Mouse (Mus musculus) CH12F3 (cell line): ENCODE results near the gene Ltk.
"Not testable (repeated sequence)": the region's sequence is repeated elsewhere in the genome, so short reads cannot be mapped to it uniquely, and the experiment has no call there.

ENCODE experiments used
- in situ Hi-C: fragments of 300-500 bp; cut with MboI; formaldehyde crosslinking; loops from 2 replicates; pipeline ENCODE4 v1.14.3; 2020; ENCODE audit warnings: low sequenced_read_pairs

The Ltk gene

DNA sequence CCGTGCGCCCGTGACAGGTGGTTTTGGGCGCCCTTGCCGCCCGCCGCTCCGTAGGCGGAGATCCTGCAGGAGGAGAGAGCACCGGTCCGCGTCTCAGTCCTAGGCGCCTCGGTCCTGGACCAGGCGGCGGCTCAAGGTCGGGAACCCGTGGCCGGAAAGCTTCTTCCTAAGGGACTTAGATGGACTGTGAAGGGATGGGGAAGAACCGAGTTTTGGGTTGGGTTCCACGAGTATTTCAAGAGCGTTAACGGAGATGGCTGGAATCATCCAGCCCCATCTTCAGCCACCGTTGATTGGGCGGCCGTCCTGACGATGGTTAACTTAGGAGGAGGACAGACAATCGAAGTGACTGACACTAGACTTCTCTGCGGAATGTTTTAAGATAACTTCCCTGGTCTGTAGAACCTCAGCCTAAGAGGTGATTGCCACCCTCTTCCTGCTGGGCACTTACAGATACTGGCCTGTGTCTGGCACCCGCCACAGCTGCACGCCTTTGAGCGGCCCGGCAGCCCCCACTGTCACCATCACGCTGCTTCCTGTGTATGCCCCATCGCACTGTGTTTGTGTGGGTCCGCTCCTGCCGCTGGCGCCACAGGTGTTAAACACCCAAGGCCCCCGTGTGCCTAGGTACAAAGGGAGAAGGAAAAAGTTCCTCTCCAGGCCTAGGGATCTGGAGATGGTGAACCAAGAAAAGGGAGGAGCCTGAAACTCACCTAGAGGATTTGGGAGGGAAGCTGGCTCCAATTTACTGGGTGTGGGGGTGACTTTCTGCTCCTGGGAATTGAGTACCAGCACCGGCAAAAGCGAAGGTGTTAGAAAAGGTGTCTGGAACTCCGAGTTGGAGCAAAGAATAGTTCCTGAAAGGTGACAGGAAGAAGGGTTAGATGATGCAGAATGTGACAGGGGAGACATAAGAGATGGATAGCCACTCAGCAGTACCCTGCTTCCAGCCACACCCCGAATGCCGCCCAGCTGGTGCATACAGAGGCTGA lies 1.1 kb downstream of the Ltk start:
- in situ Hi-C loops, result no loop called here

DNA sequence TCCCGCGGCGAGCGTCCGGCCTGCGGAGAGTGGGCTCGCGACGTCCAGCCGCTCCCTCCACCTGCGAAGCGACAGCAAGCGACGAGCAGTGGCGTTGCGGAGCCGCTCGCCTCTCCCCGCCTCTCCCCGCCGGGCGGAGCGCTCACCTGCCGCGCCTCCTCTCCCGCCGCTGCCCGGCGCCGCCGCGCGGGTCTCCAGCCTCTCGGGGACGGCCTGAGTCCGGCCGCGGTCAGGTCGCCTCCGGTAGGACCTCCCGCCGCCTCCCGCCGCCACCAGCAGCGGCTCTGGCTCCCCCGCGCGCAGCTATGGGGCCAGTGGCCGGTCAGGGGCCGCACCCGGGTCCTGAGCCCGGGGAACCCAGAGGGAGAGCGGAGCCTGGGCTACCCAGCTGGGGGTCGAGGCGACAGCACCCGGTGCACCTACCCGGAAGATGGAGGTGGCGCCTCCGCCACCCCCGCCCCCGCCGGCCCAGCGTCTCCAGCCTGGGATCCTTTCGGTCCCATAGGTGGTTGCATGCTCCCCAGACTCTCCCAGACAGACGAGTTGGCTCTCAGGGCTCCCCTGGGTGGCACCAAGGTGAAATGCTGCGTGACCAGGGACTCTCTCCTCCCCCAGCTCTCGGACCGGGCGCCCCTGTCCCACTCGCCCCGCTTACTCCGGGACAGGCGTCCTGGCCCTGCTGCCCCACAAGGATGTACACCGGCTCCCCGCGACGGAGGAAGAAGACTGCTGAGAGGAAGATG lies 2.0 kb downstream of the Ltk start:
- in situ Hi-C loops, result no loop called here

DNA sequence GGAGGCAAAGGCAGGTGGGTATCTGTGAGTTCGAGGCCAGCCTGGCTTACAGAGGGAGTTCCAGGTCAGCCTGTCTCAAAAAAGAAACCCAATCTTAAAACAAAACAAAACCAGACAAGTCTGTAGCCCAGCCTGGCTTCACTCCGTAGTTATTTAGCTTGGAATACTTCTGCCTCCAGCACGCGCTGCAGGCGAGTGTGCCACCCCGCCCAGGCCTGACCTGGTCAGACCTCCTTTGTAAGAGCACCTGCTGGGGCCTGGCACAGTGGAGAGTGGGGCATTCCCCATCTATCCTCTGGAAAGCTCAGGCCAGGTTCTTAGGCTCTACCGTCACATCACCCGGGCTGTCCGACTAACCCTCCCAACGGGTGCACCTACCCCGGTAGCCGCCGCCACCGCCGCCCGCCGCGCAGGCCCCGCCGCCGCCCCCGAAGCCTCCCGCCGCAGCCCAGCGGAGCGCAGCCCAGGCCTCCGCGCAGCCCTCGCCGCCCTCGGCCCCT lies 2.6 kb downstream of the Ltk start:
- in situ Hi-C loops, result no loop called here

GRCm38 (mm10) chr2:119749260-119749659 lies 11.0 kb downstream of the Ltk start:
- in situ Hi-C loops, result no loop called here

GRCm38 (mm10) chr2:119747554-119747953 lies 12.7 kb downstream of the Ltk start:
- in situ Hi-C loops, result no loop called here

- in situ Hi-C loops, result no loop called here
These were observed 14.9 kb downstream of the Ltk start for GRCm38 (mm10) chr2:119745281-119745680.

- in situ Hi-C loops, result no loop called here
These were observed 15.8 kb downstream of the Ltk start for GRCm38 (mm10) chr2:119744163-119745111.

GRCm38 (mm10) chr2:119743808-119744162 lies 16.4 kb downstream of the Ltk start:
- in situ Hi-C loops, result no loop called here

GRCm38 (mm10) chr2:119743176-119743807 lies 16.9 kb downstream of the Ltk start:
- in situ Hi-C loops, result no loop called here

- in situ Hi-C loops, result no loop called here
These were observed 17.6 kb downstream of the Ltk start for GRCm38 (mm10) chr2:119742461-119743175.

GRCm38 (mm10) chr2:119741581-119742411 lies 18.4 kb downstream of the Ltk start, which contains the start of gene Itpka:
Gene Itpka, plus strand, starts transcription at chr2:119742337.
- in situ Hi-C loops, result no loop called here

DNA sequence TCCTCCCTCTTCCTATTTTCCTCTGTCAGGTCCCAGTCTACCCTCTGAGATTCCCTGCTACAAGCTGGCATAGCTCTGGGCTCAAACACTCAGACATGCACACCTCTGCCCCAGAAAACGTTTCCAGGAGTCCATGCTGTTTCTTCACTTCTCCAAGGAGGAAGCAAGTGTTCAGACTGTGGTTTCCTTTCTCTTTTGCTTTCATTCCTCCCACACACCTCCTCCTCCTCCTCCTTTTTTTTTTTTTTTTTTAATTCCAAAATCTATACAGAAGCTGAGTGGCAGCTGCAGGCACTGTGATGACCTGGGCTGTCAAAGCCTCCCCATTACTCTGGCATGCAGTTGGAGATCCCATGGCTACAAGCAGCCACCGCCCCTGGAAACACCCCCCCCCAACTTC lies 19.7 kb downstream of the Ltk start:
- in situ Hi-C loops, result no loop called here

GRCm38 (mm10) chr2:119737124-119737523 lies 23.1 kb downstream of the Ltk start:
- in situ Hi-C loops, result no loop called here

DNA sequence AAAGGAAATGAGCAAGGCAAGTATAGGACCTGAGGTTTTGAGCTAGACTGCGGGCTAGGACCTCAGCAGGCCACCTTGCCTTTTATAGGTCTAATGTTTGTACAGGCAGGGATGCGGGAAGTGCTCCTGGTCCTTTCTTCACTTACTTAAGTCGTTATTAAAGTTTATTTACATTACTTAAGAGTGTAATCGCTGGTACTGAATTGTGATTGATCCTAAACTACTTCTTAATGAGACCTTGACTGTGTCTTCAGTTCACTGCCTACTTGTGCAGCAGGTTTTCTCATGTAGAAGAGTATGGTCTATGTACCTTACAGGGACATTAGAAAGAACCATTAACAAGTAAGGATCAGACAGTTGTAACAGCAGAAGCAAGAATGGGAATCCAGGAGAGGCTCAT lies 29.5 kb downstream of the Ltk start:
- in situ Hi-C loops, result no loop called here

- in situ Hi-C loops, result no loop called here
These were observed 32.3 kb downstream of the Ltk start for GRCm38 (mm10) chr2:119727762-119728416.

GRCm38 (mm10) chr2:119721070-119721469 lies 39.2 kb downstream of the Ltk start:
- in situ Hi-C loops, result no loop called here

DNA sequence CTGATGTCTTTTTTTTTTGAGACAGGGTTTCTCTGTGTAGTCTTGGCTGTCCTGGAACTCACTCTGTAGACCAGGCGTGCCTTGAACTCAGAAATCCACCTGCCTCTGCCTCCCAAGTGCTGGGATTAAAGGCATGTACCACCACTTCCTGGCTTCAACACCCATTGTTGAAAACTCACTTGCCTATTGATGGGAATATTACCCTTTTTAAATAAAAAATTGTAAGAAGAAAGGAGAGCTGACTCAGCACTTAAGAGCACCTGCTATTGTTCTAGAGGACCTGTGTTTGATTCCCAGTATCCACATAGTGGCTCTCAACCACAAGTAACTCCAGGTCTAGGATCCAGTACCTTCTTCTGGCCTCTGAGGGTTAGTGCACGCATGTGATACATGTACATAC lies 44.4 kb downstream of the Ltk start:
- in situ Hi-C loops, result not testable (repeated sequence)

DNA sequence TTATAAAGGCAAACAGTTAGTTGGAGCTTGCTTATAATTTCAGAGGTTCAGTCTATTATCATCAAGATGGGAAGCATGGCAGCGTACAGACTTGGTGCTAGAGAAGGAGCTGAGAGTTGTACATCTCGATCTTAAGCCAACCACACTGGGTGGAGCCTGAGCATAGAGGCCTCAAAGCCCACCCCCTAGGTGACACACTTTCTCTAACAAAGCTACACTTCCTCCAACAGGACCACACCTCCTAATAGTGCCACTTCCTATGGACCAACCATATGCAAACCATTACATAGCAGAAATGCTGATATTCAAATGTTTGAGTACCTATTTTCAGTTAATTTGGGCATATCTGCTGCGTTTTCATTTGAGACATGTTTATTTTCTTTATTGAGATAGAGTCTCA lies 50.2 kb downstream of the Ltk start:
- in situ Hi-C loops, result no loop called here
